Mouse (Mus musculus): ENCODE measurements around the gene Gm45713. TPM values are rescaled to one million over a fixed set of nuclear protein-coding genes. Genes with fewer than 3 reads are reported as not detected.

Gene Gm45713
- total RNA-seq, 2 experiments from 2014 or later, result not detected

DNA sequence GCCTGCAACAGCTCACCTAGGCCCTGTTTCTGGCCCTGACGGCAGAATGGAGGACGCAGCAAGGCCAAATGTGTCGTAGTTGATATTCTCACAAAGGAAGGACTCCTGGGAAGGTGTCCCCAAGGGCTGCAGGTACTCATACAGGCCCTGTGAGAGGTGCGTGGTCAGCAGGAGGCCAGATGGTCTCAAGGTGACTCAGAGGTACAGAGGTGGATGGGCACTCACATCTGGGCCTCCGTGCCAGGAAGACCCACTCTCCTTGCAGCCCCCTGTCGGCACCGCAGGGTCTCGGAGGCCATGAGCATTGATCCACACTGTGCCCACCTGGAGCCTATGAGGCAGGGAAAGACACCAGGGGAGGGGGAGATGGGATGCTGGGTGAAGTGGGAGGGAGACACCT, 9.4 kb upstream of the Gm45713 start:
- no peak for DNase-seq (ENCODE audit: low spot score in 2 of 2)

- no peak for DNase-seq (ENCODE audit: low spot score in 2 of 2)
These were observed 8.5 kb upstream of the Gm45713 start for GRCm38 (mm10) chr7:45144368-45145174.

GRCm38 (mm10) chr7:45141914-45142313, 5.9 kb upstream of the Gm45713 start:
- DNase-seq (ENCODE audit: low spot score in 2 of 2), result no peak

DNA sequence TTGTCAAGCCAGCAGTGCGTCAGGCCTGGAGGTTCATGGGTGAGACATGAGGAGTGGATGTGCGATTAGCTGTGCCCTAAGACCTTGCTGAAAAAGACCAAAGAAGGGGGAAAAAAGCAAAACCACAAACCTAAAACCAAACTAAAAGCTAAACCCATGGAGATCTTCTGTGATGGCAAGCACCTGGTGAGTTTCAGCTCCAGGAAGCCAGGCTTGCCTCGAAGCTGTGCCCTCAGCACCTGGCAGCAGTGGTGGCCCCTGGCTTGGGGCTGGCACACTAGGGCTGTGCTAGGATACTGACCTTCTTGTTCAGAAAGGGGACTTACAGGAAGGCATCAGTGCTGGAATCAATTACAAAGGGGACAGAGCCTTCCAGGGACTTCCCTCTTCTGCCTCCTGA, 5.3 kb upstream of the Gm45713 start:
- DNase-seq (ENCODE audit: low spot score in 2 of 2), result no peak

GRCm38 (mm10) chr7:45139904-45140723, 4.1 kb upstream of the Gm45713 start:
- DNase-seq (ENCODE audit: low spot score in 2 of 2), result peak in 1 of 2 experiments; percentile 41

GRCm38 (mm10) chr7:45138403-45138802, 2.4 kb upstream of the Gm45713 start:
- DNase-seq (ENCODE audit: low spot score in 2 of 2), result no peak

DNA sequence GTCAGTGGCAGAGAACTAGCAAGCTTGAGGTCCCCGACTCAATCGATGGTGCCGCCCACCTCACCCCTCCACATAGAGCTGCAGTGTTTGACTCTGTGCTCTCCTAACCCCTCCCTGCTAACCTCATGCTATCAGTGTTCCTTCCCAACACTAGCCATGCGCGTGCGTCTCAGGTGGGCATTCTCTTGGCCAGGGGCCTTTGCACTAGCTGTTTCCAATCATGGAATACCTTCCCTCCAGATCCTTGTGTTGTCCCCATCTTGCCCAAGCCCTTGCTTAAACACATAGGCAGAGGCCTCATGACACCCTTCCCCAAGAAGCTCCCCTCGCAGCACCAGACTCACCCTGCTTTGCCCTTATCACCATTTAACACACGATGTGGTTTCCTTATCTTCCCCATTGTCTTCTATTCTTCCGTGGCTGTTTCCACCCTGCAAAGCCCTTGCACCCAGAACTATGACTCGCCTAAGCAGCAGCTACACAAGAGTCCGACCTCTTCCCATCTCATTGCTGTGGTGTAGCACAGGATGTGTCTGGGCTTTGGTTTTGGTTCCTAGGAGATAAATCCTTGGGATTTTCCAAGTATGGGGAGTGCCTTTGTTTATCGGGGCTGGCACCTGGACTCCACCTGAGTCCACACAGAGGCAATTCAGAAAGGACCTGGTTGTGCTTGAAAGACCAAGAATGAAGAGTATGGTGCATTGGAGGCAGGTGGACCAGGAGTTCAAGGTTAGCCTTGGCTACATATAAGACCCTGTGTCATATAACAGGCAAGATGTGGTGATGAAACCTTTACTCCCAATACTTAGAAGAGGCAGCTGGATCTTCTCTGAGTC, 1.4 kb upstream of the Gm45713 start:
- no peak for DNase-seq (ENCODE audit: low spot score in 2 of 2)

- no peak for DNase-seq (ENCODE audit: low spot score in 2 of 2)
These were observed 661 bp downstream of the Gm45713 start for GRCm38 (mm10) chr7:45135370-45135769.

GRCm38 (mm10) chr7:45134544-45135026, 1.4 kb downstream of the Gm45713 start:
- no peak for DNase-seq (ENCODE audit: low spot score in 2 of 2)

DNA sequence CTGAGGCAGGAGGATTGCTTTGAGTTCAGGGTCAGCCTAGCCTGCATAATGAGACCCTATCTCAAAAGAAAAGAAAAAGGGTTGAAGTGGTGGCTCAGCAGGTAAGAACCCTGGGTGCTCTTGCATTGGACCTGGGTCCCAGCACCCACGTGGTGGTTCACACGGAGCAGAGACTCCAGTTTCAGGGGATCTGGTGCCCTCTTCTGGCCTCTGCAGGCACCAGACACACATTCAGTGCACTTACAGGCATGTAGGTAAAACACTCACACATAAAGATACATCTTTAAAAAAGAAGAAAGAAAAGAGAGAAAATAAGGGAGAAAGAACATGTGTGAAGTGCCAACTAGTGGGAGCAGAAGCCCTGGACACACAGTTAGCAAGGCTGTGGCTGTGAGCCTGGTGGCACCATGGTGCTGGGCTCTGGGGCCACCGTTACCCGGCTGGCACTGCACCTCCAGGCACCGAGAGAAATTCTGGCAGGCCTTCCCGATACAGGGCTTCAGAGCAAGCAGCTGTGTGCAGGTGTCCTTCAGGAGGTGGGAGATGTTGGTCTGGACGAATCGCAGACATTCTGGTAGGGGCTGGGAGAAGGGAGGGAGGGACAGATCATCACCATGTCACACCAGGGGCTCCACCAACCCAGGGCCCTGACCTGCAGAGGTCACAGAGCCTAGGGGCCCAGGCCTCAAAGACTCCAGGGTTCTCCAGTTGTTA, 2.4 kb downstream of the Gm45713 start:
- no peak for DNase-seq (ENCODE audit: low spot score in 2 of 2)

- DNase-seq (ENCODE audit: low spot score in 2 of 2), result no peak
These were observed 4.2 kb downstream of the Gm45713 start for GRCm38 (mm10) chr7:45131850-45132249.

- DNase-seq (ENCODE audit: low spot score in 2 of 2), result no peak
These were observed 6.1 kb downstream of the Gm45713 start for GRCm38 (mm10) chr7:45129776-45130512.

DNA sequence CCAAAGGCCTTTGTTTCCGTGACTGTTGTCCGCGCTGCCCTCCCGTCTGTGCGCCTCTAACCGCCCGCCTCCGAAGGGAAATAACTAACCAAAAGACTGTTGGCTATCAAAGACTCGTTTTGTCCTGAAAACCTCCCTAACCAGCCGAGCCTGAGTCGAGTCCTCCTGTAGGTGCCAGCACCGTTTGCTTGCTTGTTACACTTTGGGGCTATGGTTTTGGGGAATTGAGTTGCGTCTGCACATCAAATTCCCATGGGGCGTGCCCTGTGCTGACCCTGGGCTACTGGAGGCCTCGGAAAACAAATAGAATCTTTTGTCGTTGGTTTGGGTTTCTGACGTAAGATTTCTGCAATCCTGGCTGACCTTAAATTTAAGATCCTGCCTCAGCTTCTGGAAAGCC, 6.7 kb downstream of the Gm45713 start:
- DNase-seq (ENCODE audit: low spot score in 2 of 2), result peak in 1 of 2 experiments; percentile 56

DNA sequence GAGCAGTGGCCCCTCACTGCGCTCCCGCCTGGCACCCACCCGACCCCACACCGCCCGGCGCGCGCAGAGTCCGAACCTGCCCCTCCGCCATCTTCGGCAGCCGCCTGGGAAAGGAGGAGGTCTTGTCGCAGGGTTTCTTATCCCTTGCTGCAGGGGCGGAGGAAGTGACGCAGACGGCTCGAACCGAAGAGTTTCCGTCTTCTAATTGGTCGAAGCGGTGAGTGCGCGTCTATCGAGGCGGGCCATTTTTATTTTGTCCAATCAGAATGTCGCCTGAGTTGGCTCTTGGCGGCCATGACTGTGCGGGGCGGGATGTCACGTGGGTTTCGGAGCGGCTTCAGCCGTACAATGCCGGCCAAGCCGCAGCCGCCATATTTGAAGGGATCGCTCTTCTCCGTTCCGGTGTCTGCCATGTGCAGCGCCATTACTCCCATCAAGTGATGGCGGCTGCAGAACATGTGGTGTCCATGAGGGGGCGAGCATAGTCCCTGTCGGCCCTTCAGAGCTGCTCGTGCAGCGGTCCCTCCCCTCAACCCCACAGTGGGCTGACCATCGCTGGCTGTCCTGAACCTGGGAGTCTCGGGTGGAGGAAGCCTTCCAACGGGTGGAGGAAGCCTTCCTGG, 7.3 kb downstream of the Gm45713 start, which contains the start of gene Rpl13a:
Gene Rpl13a, minus strand, starts transcription at position 138 of the 623 bp plus-strand sequence.
- DNase-seq (ENCODE audit: low spot score in 2 of 2), result peak; percentile 93 to 94

DNA sequence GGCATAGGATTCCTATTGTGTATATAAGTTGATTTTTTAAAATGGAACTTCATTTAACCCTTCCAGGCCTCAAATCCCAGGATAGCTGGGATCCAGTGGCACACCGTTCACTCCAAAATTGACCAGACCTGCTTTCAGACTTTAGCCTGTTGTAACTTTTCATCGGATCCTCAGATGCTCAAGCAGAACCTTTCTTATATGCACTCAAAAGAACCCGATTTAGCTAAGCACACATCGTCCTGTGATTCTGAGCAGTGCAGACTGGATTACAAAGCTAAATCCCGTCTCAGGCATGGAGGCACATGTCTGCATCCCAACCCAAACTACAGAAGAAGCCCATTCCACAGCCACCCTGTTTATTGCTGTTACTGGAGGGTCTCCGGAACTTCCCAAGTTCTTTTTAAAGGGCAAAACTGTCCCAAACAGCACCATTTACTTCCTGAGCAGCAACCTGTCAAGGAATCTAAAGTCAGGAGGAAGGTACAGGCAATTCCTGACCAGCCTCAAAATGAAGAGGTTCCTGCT, 8.3 kb downstream of the Gm45713 start:
- no peak for DNase-seq (ENCODE audit: low spot score in 2 of 2)

GRCm38 (mm10) chr7:45126844-45127699, 9.0 kb downstream of the Gm45713 start:
- no peak for DNase-seq (ENCODE audit: low spot score in 2 of 2)

GRCm38 (mm10) chr7:45126147-45126843, 9.7 kb downstream of the Gm45713 start:
- no peak for DNase-seq (ENCODE audit: low spot score in 2 of 2)
